Mouse (Mus musculus) brown adipose tissue, adult 24 weeks (tissue): ENCODE results near the gene Mthfr. TPM values are rescaled to one million over a fixed set of nuclear protein-coding genes. Genes with fewer than 3 reads are reported as not detected.
"Not testable (repeated sequence)": the region's sequence is repeated elsewhere in the genome, so short reads cannot be mapped to it uniquely, and the experiment has no call there.

Experiments
- H3K27ac ChIP-seq: fragments of 200-500 bp; replicated peaks from 2 replicates; pipeline ENCODE4 v1.5.1; 2012; ENCODE audit warnings: low read depth, mild to moderate bottlenecking, low read length
- H3K4me1 ChIP-seq: fragments of 200-500 bp; 2 replicates; pipeline ENCODE4 v1.6.1; 2012; ENCODE audit warnings: low read length, mixed read lengths; ENCODE audit not compliant: control insufficient read depth, insufficient read depth, insufficient read length
- H3K4me3 ChIP-seq: fragments of 200-500 bp; 2 replicates; pipeline ENCODE4 v1.5.1; 2012; ENCODE audit warnings: low read depth, mild to moderate bottlenecking, low read length, moderate library complexity; ENCODE audit not compliant: insufficient read depth
- polyA plus RNA-seq: library from polyadenylated mRNA; stranded (reverse); fragments of >200 nt; gene quantifications from 2 replicates; pipeline ENCODE4 v1.2.4, GENCODE M21; 2012; ENCODE audit not compliant: missing spikeins, insufficient read depth, insufficient read length

Mthfr gene
- polyA plus RNA-seq, 1 experiment = 5.7 TPM

GRCm38 (mm10) chr4:148029297-148029696 is 9.6 kb upstream of the Mthfr start:
- Histone ChIP-seq H3K27ac (no peak overlapping the region), H3K4me1 (no peaks in the 10 kb centered on the region), H3K4me3 (no peak overlapping the region)

- Histone ChIP-seq H3K4me3 (no peak overlapping the region), H3K4me1 (no peaks in the 10 kb centered on the region), H3K27ac (no peak overlapping the region)
Measured at GRCm38 (mm10) chr4:148030506-148030905, 8.4 kb upstream of the Mthfr start.

- H3K4me3 ChIP-seq = no peak overlapping the region
- H3K4me1 ChIP-seq = 0 out of 2 replicates have a peak, but pooled peaks cover 3% of the 10 kb centered on the region
Measured at GRCm38 (mm10) chr4:148033858-148034410, 4.9 kb upstream of the Mthfr start.

GRCm38 (mm10) chr4:148035440-148035839 is 3.4 kb upstream of the Mthfr start:
- Histone ChIP-seq H3K4me1 (peaks cover 12% of the 10 kb centered on the region), H3K27ac (no peak overlapping the region), H3K4me3 (no peak overlapping the region)

More at GRCm38 (mm10) chr4:148033858-148034410, 4.9 kb upstream of the Mthfr start:
- H3K27ac ChIP-seq = no peak overlapping the region

GRCm38 (mm10) chr4:148038079-148038599 is 738 bp upstream of the Mthfr start:
- H3K27ac ChIP-seq = peak overlapping the region; percentile 82
- peaks cover 19% of the 10 kb centered on the region for H3K4me1 ChIP-seq
- H3K4me3 ChIP-seq = peak overlapping the region; percentile 78

GRCm38 (mm10) chr4:148039254-148040028 is 564 bp downstream of the Mthfr start:
- Histone ChIP-seq H3K4me3 (peak overlapping the region; percentile 58), H3K27ac (peak overlapping the region; percentile 89), H3K4me1 (peaks cover 19% of the 10 kb centered on the region)

GRCm38 (mm10) chr4:148040029-148040830 is 1.4 kb downstream of the Mthfr start:
- H3K4me3 ChIP-seq = peak overlapping the region; percentile 58
- H3K4me1 ChIP-seq = peaks cover 19% of the 10 kb centered on the region
- peak overlapping the region; percentile 89 for H3K27ac ChIP-seq

GRCm38 (mm10) chr4:148040933-148041610 is 2.2 kb downstream of the Mthfr start:
- Histone ChIP-seq H3K4me1 (peaks cover 19% of the 10 kb centered on the region), H3K4me3 (peak overlapping the region; percentile 58), H3K27ac (peak overlapping the region; percentile 89)

GRCm38 (mm10) chr4:148041611-148042191 is 2.8 kb downstream of the Mthfr start:
- peak overlapping the region; percentile 89 for H3K27ac ChIP-seq
- H3K4me1 ChIP-seq = peaks cover 19% of the 10 kb centered on the region
- H3K4me3 ChIP-seq = peak overlapping the region; percentile 58

GRCm38 (mm10) chr4:148043327-148043726 is 4.5 kb downstream of the Mthfr start:
- peaks cover 16% of the 10 kb centered on the region for H3K4me1 ChIP-seq
- H3K4me3 ChIP-seq, H3K27ac ChIP-seq: not testable (repeated sequence)

GRCm38 (mm10) chr4:148044113-148044512 is 5.2 kb downstream of the Mthfr start:
- peaks cover 16% of the 10 kb centered on the region for H3K4me1 ChIP-seq
- no peak overlapping the region for H3K4me3 ChIP-seq
- H3K27ac ChIP-seq = no peak overlapping the region

- Histone ChIP-seq H3K27ac (no peak overlapping the region), H3K4me3 (no peak overlapping the region), H3K4me1 (peaks cover 4% of the 10 kb centered on the region; the same call in 1 of the 2 replicates)
Measured at GRCm38 (mm10) chr4:148046450-148047031, 7.7 kb downstream of the Mthfr start.

- H3K4me3 ChIP-seq, H3K4me1 ChIP-seq, H3K27ac ChIP-seq: not testable (repeated sequence)
Measured at GRCm38 (mm10) chr4:148050396-148050914, 11.6 kb downstream of the Mthfr start.
